Mouse (Mus musculus): ENCODE data around the gene Iqsec1. TPM values are rescaled to one million over a fixed set of nuclear protein-coding genes. Genes with fewer than 3 reads are reported as not detected.

Iqsec1 gene
- polyA plus RNA-seq, 1 experiment from 2014 or later, result 4.2 TPM

- no peak for DNase-seq
- no peak overlapping the region for H3K9ac ChIP-seq (replicated peaks)
- H3K9me3 ChIP-seq (ENCODE audit: low read length), result no peaks in the 10 kb centered on the region
- H3K4me2 ChIP-seq (ENCODE audit: low read depth, low read length), result no peak overlapping the region
- H3K36me3 ChIP-seq (replicated peaks; ENCODE audit: insufficient read depth, low read length), result no peaks in the 10 kb centered on the region
- H3K27me3 ChIP-seq (ENCODE audit: insufficient read depth, low read length), result no peaks in the 10 kb centered on the region
- no peak for TF ChIP-seq CTCF (IDR thresholded peaks at IDR 0.05; ENCODE audit: low read depth)
- TF ChIP-seq EP300 (IDR thresholded peaks at IDR 0.05; ENCODE audit: low read depth), result no peak
- 73% methylated on average over 8 of the region's 8 CpGs for WGBS (ENCODE audit: insufficient replicate concordance)
- H3K27ac ChIP-seq (ENCODE audit: low read depth), result no peak overlapping the region
- no peak for ATAC-seq
- H3K4me1 ChIP-seq (ENCODE audit: insufficient read depth), result no peaks in the 10 kb centered on the region
- no peak overlapping the region for H3K4me3 ChIP-seq (ENCODE audit: low read depth, low read length)
These were observed 116.9 kb downstream of the Iqsec1 start for GRCm38 (mm10) chr6:90871581-90871980.

GRCm38 (mm10) chr6:90868033-90868432 lies 120.5 kb downstream of the Iqsec1 start:
- no peak overlapping the region for H3K4me3 ChIP-seq (ENCODE audit: low read depth, low read length)
- no peaks in the 10 kb centered on the region for H3K4me1 ChIP-seq (ENCODE audit: insufficient read depth)
- no peak overlapping the region for H3K4me2 ChIP-seq (ENCODE audit: low read depth, low read length)
- 47% methylated on average over 3 of the region's 3 CpGs for WGBS (ENCODE audit: insufficient replicate concordance)
- H3K9ac ChIP-seq (replicated peaks), result no peak overlapping the region
- ATAC-seq (no peak), DNase-seq (no peak)
- TF ChIP-seq EP300 (IDR thresholded peaks at IDR 0.05; ENCODE audit: low read depth) (no peak), CTCF (IDR thresholded peaks at IDR 0.05; ENCODE audit: low read depth) (no peak)
- H3K27ac ChIP-seq (ENCODE audit: low read depth), result no peak overlapping the region
- no peaks in the 10 kb centered on the region for H3K36me3 ChIP-seq (replicated peaks; ENCODE audit: insufficient read depth, low read length)
- H3K27me3 ChIP-seq (ENCODE audit: insufficient read depth, low read length), result no peaks in the 10 kb centered on the region
- H3K9me3 ChIP-seq (ENCODE audit: low read length), result no peaks in the 10 kb centered on the region

GRCm38 (mm10) chr6:90861370-90861769 lies 127.1 kb downstream of the Iqsec1 start:
- no peaks in the 10 kb centered on the region for H3K27me3 ChIP-seq (ENCODE audit: insufficient read depth, low read length)
- H3K27ac ChIP-seq (ENCODE audit: low read depth), result no peak overlapping the region
- H3K9me3 ChIP-seq (ENCODE audit: low read length), result no peaks in the 10 kb centered on the region
- ATAC-seq (no peak), DNase-seq (no peak)
- 79% methylated on average over 1 of the region's 1 CpGs for WGBS (ENCODE audit: insufficient replicate concordance)
- no peak overlapping the region for H3K4me3 ChIP-seq (ENCODE audit: low read depth, low read length)
- no peak for TF ChIP-seq EP300 (IDR thresholded peaks at IDR 0.05; ENCODE audit: low read depth)
- no peak for TF ChIP-seq CTCF (IDR thresholded peaks at IDR 0.05; ENCODE audit: low read depth)
- no peak overlapping the region for H3K4me2 ChIP-seq (ENCODE audit: low read depth, low read length)
- H3K4me1 ChIP-seq (ENCODE audit: insufficient read depth), result no peaks in the 10 kb centered on the region
- H3K36me3 ChIP-seq (replicated peaks; ENCODE audit: insufficient read depth, low read length), result no peaks in the 10 kb centered on the region
- H3K9ac ChIP-seq (replicated peaks), result no peak overlapping the region

- ATAC-seq (no peak), DNase-seq (no peak)
- Histone ChIP-seq H3K4me3 (ENCODE audit: low read depth, low read length) (no peak overlapping the region), H3K36me3 (replicated peaks; ENCODE audit: insufficient read depth, low read length) (no peaks in the 10 kb centered on the region), H3K27ac (ENCODE audit: low read depth) (no peak overlapping the region), H3K9ac (replicated peaks) (no peak overlapping the region), H3K9me3 (ENCODE audit: low read length) (no peaks in the 10 kb centered on the region), H3K4me1 (ENCODE audit: insufficient read depth) (no peaks in the 10 kb centered on the region), H3K4me2 (ENCODE audit: low read depth, low read length) (no peak overlapping the region), H3K27me3 (ENCODE audit: insufficient read depth, low read length) (no peaks in the 10 kb centered on the region)
- WGBS (ENCODE audit: insufficient replicate concordance), result 74% methylated on average over 1 of the region's 1 CpGs
- TF ChIP-seq CTCF (IDR thresholded peaks at IDR 0.05; ENCODE audit: low read depth) (no peak), EP300 (IDR thresholded peaks at IDR 0.05; ENCODE audit: low read depth) (no peak)
These were observed 130.6 kb downstream of the Iqsec1 start for GRCm38 (mm10) chr6:90857844-90858243.

GRCm38 (mm10) chr6:90852360-90852759 lies 136.1 kb downstream of the Iqsec1 start:
- no peaks in the 10 kb centered on the region for H3K36me3 ChIP-seq (replicated peaks; ENCODE audit: insufficient read depth, low read length)
- 23% methylated on average over 2 of the region's 2 CpGs for WGBS (ENCODE audit: insufficient replicate concordance)
- ATAC-seq (no peak), DNase-seq (no peak)
- no peaks in the 10 kb centered on the region for H3K9me3 ChIP-seq (ENCODE audit: low read length)
- no peak overlapping the region for H3K27ac ChIP-seq (ENCODE audit: low read depth)
- H3K4me1 ChIP-seq (ENCODE audit: insufficient read depth), result no peaks in the 10 kb centered on the region
- no peak overlapping the region for H3K9ac ChIP-seq (replicated peaks)
- TF ChIP-seq EP300 (IDR thresholded peaks at IDR 0.05; ENCODE audit: low read depth), result no peak
- TF ChIP-seq CTCF (IDR thresholded peaks at IDR 0.05; ENCODE audit: low read depth), result no peak
- no peak overlapping the region for H3K4me2 ChIP-seq (ENCODE audit: low read depth, low read length)
- H3K27me3 ChIP-seq (ENCODE audit: insufficient read depth, low read length), result no peaks in the 10 kb centered on the region
- H3K4me3 ChIP-seq (ENCODE audit: low read depth, low read length), result no peak overlapping the region

- WGBS (ENCODE audit: insufficient replicate concordance), result 43% methylated on average over 1 of the region's 1 CpGs
- Histone ChIP-seq H3K4me3 (ENCODE audit: low read depth, low read length) (no peak overlapping the region), H3K27me3 (ENCODE audit: insufficient read depth, low read length) (no peaks in the 10 kb centered on the region), H3K36me3 (replicated peaks; ENCODE audit: insufficient read depth, low read length) (no peaks in the 10 kb centered on the region), H3K9ac (replicated peaks) (no peak overlapping the region), H3K27ac (ENCODE audit: low read depth) (no peak overlapping the region), H3K4me2 (ENCODE audit: low read depth, low read length) (no peak overlapping the region), H3K4me1 (ENCODE audit: insufficient read depth) (no peaks in the 10 kb centered on the region), H3K9me3 (ENCODE audit: low read length) (no peaks in the 10 kb centered on the region)
- DNase-seq, result no peak
- TF ChIP-seq CTCF (IDR thresholded peaks at IDR 0.05; ENCODE audit: low read depth) (no peak), EP300 (IDR thresholded peaks at IDR 0.05; ENCODE audit: low read depth) (no peak)
- ATAC-seq, result no peak
These were observed 140.4 kb downstream of the Iqsec1 start for GRCm38 (mm10) chr6:90848068-90848467.

- 47% methylated on average over 2 of the region's 2 CpGs for WGBS (ENCODE audit: insufficient replicate concordance)
- Histone ChIP-seq H3K9me3 (ENCODE audit: low read length) (no peaks in the 10 kb centered on the region), H3K9ac (replicated peaks) (no peak overlapping the region), H3K4me1 (ENCODE audit: insufficient read depth) (no peaks in the 10 kb centered on the region), H3K27me3 (ENCODE audit: insufficient read depth, low read length) (no peaks in the 10 kb centered on the region), H3K27ac (ENCODE audit: low read depth) (no peak overlapping the region), H3K4me3 (ENCODE audit: low read depth, low read length) (no peak overlapping the region), H3K4me2 (ENCODE audit: low read depth, low read length) (no peak overlapping the region), H3K36me3 (replicated peaks; ENCODE audit: insufficient read depth, low read length) (no peaks in the 10 kb centered on the region)
- ATAC-seq (no peak), DNase-seq (no peak)
- TF ChIP-seq EP300 (IDR thresholded peaks at IDR 0.05; ENCODE audit: low read depth), result no peak
- no peak for TF ChIP-seq CTCF (IDR thresholded peaks at IDR 0.05; ENCODE audit: low read depth)
These were observed 141.0 kb downstream of the Iqsec1 start for GRCm38 (mm10) chr6:90847523-90847922.
